Mouse (Mus musculus): Measurements from ENCODE around the gene Bbs5. TPM values are rescaled to one million over a fixed set of nuclear protein-coding genes. Genes with fewer than 3 reads are reported as not detected.
A peak's percentile ranks its signal among the peaks of the same experiment; 100 is the strongest.
"Not testable (repeated sequence)": the region's sequence is repeated elsewhere in the genome, so short reads cannot be mapped to it uniquely, and the experiment has no call there.

Gene Bbs5
- polyA plus RNA-seq, 1 experiment from 2014 or later, result 15.8 TPM

DNA sequence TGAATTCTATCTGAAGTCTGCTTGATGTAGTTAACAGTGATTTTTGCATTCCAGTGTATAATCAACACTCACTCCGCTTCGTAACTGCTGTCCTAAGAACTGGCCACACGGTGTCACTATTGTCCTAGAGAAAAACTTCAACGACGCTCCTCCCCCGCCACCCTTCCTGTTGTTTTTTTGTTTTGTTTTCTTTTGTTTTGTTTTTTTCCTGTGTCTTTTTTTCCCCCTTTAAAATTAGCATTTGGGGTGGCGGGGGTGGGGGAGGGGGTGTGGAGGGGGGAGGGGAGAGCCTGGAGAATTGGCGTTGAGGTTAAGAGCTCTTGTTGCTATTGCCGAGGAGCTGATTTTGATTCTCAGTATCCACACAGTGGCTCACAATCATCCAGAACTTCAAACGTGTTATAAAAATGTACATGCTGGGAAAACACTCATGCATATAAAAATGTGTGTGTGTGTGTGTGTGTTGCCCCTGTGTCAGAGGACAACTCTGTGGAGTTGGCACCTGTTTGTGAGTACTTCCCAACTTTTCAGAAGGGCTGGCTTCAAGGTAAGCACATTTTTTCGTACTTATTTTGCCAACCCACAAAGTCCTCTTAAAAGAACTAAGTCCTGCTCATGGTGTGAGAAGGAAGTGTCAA lies 11.8 kb upstream of the Bbs5 start:
- 10% methylated on average over 11 of the region's 11 CpGs for WGBS
- no peak overlapping the region for H3K9ac ChIP-seq
- H3K4me1 ChIP-seq (replicated peaks), result no peaks in the 10 kb centered on the region
- peak; percentile 31 for ATAC-seq
- peak overlapping the region; percentile 31 for H3K4me3 ChIP-seq (replicated peaks)
- peak overlapping the region; percentile 46 for H3K4me2 ChIP-seq (replicated peaks)
- H3K36me3 ChIP-seq, result no peaks in the 10 kb centered on the region
- H3K9me3 ChIP-seq, result no peaks in the 10 kb centered on the region
- H3K27me3 ChIP-seq (replicated peaks), result no peaks in the 10 kb centered on the region
- no peak overlapping the region for H3K27ac ChIP-seq

DNA sequence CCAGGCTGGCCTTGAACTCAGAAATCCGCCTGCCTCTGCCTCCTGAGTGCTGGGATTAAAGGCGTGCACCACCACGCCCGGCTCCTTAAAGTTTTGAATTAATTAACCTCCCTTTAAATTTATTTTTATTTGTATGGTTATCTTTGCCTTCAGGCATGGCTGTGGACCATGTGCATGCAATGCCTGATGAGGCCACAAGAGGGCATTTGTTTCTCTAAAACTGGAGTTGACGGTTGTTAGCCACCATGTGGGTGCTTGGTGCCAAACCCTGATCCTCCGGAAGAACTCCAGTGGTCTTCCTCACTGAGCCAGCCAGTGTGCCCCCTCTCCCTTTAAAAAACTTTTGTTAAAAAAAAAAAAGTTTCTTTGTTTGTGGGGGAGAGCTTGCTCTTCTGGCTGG lies 11.2 kb upstream of the Bbs5 start:
- Histone ChIP-seq H3K4me1 (replicated peaks) (no peaks in the 10 kb centered on the region), H3K27ac (no peak overlapping the region), H3K36me3 (no peaks in the 10 kb centered on the region), H3K27me3 (replicated peaks) (no peaks in the 10 kb centered on the region), H3K9ac (no peak overlapping the region), H3K4me3 (replicated peaks) (no peak overlapping the region), H3K4me2 (replicated peaks) (no peak overlapping the region), H3K9me3 (no peaks in the 10 kb centered on the region)
- no peak for ATAC-seq
- 83% methylated on average over 6 of the region's 6 CpGs for WGBS

DNA sequence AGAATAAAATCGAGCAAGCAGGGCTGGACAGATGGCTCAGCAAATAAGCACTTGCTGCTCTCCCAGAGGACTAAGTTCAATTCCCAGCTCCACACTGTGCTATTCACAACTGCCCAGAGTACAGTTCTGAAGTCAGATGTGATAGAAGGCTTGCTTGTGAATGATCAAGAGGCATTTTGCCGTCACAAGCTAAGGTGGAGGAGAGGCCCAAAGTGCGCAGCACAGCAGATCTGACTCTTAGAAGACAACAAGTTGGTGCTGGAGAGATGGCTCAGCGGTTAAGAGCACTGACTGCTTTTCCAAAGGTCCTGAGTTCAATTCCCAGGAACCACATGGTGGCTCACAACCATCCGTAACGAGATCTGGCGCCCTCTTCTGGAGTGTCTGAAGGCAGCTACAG lies 9.0 kb upstream of the Bbs5 start:
- WGBS, result 77% methylated on average over 7 of the region's 7 CpGs
- H3K27ac ChIP-seq; H3K27me3 ChIP-seq (replicated peaks); H3K4me2 ChIP-seq (replicated peaks); H3K4me3 ChIP-seq (replicated peaks); H3K9me3 ChIP-seq; H3K36me3 ChIP-seq; H3K4me1 ChIP-seq (replicated peaks); ATAC-seq; H3K9ac ChIP-seq: not testable (repeated sequence)

DNA sequence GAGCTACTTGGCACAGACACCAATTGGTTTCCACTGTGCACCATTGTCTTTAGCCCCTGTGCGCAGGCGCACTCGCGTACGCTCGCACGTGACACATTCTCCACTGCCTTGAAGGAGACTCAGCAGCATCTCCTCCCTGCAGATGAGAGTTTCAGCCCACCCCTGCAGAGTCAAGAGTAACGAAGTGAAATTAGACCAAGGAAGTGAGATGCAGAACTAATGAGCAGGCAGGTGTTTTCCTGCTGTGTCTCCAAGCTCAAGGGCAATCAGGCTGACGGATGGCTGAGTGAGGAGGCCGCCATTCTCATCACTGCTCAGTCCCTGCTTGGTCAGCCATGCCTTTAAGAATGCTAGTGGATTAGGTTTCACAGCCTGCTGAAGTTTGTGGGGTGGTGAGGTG lies 6.9 kb upstream of the Bbs5 start:
- Histone ChIP-seq H3K36me3 (no peaks in the 10 kb centered on the region), H3K4me2 (replicated peaks) (no peak overlapping the region), H3K9ac (no peak overlapping the region), H3K9me3 (no peaks in the 10 kb centered on the region), H3K4me3 (replicated peaks) (no peak overlapping the region), H3K4me1 (replicated peaks) (no peaks in the 10 kb centered on the region), H3K27me3 (replicated peaks) (no peaks in the 10 kb centered on the region), H3K27ac (no peak overlapping the region)
- 59% methylated on average over 10 of the region's 10 CpGs for WGBS
- ATAC-seq, result no peak

DNA sequence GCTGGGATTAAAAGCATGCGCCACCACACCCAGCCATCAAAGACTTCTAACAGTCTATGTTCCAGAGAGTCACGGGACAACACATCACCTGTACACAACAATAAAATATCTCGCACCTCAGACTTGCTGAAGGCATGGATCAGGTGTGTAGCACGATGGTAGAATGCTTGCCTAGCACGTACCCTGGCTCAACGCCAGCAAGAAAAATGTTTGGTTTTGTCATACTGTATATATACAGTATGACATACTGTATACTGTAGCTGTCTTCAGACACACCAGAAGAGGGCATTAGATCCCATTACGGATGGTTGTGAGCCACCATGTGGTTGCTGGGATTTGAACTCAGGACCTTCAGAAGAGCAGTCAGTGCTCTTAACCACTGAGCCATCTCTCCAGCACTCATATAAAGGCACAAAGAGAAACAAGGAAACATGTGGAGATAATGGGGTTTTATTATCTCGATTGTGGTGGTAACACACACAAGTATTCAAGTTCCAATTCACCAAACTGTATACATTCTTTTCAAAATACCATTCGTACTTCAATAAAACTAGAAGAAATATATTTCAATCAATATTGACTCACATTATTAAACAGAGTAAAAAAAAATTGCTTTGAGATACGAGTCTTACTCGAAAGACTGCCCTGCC lies 1.9 kb upstream of the Bbs5 start:
- H3K27me3 ChIP-seq (replicated peaks), result no peaks in the 10 kb centered on the region
- no peaks in the 10 kb centered on the region for H3K36me3 ChIP-seq
- no peak overlapping the region for H3K4me2 ChIP-seq (replicated peaks)
- H3K27ac ChIP-seq, result no peak overlapping the region
- 86% methylated on average over 11 of the region's 11 CpGs for WGBS
- ATAC-seq, result no peak
- no peaks in the 10 kb centered on the region for H3K4me1 ChIP-seq (replicated peaks)
- no peaks in the 10 kb centered on the region for H3K9me3 ChIP-seq
- no peak overlapping the region for H3K9ac ChIP-seq
- H3K4me3 ChIP-seq (replicated peaks), result no peak overlapping the region

DNA sequence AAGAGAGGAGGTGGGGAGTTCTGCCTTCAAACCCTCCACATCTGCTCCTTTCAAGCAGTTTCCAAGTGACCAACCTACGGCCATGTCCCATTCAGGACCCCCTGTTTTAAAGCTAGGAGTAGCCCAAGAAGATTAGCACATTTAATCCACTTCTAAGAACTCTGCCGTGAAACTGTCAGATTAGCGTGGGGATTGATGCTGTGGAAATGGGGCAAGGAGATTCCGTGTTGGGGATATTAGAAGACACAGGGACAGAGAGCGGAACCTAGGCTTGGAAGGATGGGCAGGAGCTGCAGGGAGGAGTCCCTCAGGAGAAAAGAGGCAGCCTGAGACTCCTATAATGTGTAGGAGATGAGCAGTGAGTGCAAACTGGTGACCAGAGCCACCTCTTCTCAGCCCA lies 2.7 kb downstream of the Bbs5 start:
- WGBS, result 83% methylated on average over 5 of the region's 5 CpGs
- no peaks in the 10 kb centered on the region for H3K36me3 ChIP-seq

DNA sequence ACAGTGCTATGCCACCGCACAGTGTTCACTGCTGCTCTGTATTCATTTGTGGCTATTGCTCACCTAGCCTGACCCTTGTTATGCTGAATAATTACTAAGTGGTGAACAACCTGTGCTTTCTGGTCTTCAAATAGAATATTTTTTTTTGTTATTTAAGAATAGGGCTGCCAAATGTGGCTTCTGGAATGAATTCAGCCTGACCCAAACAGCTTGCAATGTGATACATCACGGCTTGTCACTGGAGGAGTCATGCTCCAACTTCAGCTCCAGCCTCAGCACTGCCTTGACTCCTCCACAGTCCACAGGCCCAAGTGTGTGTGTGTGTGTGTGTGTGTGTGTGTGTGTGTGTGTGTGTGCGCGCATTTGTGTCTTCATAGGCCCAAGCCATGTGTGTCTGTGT lies 12.4 kb downstream of the Bbs5 start:
- 89% methylated on average over 4 of the region's 4 CpGs for WGBS
- no peak for ATAC-seq

More for the DNA sequence above, 2.7 kb downstream of the Bbs5 start:
- no peaks in the 10 kb centered on the region for H3K4me1 ChIP-seq (replicated peaks)
- no peak overlapping the region for H3K4me3 ChIP-seq (replicated peaks)
- H3K4me2 ChIP-seq (replicated peaks), result no peak overlapping the region
- H3K27me3 ChIP-seq (replicated peaks), result no peaks in the 10 kb centered on the region
- ATAC-seq, result no peak
- no peak overlapping the region for H3K27ac ChIP-seq
- no peaks in the 10 kb centered on the region for H3K9me3 ChIP-seq
- H3K9ac ChIP-seq, result no peak overlapping the region

DNA sequence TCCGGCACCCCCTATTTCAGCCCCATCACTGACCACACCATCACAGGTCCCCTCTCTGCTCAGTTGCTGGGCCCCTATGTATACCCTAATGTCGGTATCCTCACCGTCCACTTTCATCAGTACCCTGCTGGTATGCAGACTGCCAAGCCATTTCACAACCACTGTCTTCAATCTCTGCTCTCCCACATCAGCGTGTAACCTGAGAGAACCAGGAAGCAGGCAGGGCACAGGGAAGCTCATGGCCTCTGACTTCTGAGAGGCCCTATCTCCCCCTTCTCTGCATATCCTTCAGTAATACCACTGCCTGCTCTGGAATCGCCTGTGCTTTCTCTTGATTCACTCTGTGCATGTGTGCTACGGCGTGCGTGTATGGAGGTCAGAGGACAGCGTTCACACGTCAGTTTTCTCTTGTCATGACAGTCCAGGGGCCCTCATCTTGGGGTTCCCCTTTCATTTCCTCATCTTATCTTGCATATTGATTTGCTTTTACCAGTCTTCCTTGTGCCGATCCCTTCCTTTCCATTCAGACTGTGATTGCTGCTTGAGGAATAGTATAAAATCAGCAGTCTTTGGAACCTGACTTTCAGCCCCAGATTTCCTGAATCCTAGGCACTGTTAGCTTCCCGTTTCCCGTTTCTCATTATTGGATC lies 17.0 kb downstream of the Bbs5 start:
- 71% methylated on average over 13 of the region's 13 CpGs for WGBS
- Histone ChIP-seq H3K27me3 (replicated peaks) (no peaks in the 10 kb centered on the region), H3K9ac (no peak overlapping the region), H3K9me3 (no peaks in the 10 kb centered on the region), H3K4me3 (replicated peaks) (no peak overlapping the region), H3K4me1 (replicated peaks) (no peaks in the 10 kb centered on the region), H3K27ac (no peak overlapping the region), H3K4me2 (replicated peaks) (no peak overlapping the region), H3K36me3 (no peaks in the 10 kb centered on the region)
- ATAC-seq, result peak; percentile 56

More for the DNA sequence above, 12.4 kb downstream of the Bbs5 start:
- Histone ChIP-seq H3K4me1 (replicated peaks) (no peaks in the 10 kb centered on the region), H3K4me2 (replicated peaks) (no peak overlapping the region), H3K9me3 (no peaks in the 10 kb centered on the region), H3K27ac (no peak overlapping the region), H3K36me3 (no peaks in the 10 kb centered on the region), H3K4me3 (replicated peaks) (no peak overlapping the region), H3K9ac (no peak overlapping the region), H3K27me3 (replicated peaks) (no peaks in the 10 kb centered on the region)

DNA sequence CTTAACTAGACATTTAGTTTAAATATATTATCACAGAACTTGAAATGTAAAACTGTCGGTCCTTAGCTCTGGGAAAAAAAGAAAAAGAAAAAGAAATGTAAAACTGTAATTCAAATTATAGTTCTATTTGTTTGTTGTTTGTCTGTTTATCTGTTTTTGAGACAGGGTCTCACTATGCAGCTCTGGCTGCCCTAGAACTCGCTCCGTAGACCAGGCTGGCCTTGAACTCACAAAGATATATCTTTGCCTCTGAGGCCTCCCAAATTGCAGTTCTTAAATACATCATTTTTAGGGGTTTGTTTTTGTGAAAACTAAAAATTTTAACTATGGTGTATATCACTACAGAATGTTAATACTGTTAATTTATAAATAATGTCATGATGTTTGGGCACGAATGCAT lies 20.7 kb downstream of the Bbs5 start:
- ATAC-seq, result no peak
- Histone ChIP-seq H3K9me3 (no peaks in the 10 kb centered on the region), H3K4me3 (replicated peaks) (no peak overlapping the region), H3K4me2 (replicated peaks) (no peak overlapping the region), H3K4me1 (replicated peaks) (no peaks in the 10 kb centered on the region), H3K9ac (no peak overlapping the region), H3K27me3 (replicated peaks) (no peaks in the 10 kb centered on the region), H3K27ac (no peak overlapping the region), H3K36me3 (no peaks in the 10 kb centered on the region)
- WGBS, result 90% methylated on average over 4 of the region's 4 CpGs

DNA sequence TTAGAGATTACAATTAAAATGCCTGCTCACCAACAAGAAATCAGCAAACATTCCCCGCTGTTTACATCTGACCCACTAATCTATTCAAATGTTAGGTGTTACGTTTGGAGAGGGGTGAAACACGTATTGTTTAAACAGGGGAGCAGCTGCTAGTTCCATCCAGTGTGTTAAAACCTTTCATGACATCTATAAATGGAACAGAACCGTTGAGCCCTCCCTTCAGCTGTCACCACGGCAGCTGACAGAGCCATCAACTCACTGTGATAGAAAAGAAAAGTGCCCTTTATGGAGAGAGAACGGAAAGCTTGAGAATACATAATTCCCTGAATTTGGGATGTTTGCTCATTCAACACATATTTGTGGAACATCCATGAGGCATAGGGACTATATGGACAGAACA lies 21.4 kb downstream of the Bbs5 start:
- ATAC-seq, result no peak
- no peak overlapping the region for H3K27ac ChIP-seq
- no peak overlapping the region for H3K4me3 ChIP-seq (replicated peaks)
- no peaks in the 10 kb centered on the region for H3K9me3 ChIP-seq
- H3K4me2 ChIP-seq (replicated peaks), result no peak overlapping the region
- no peaks in the 10 kb centered on the region for H3K36me3 ChIP-seq
- no peak overlapping the region for H3K9ac ChIP-seq
- H3K4me1 ChIP-seq (replicated peaks), result no peaks in the 10 kb centered on the region
- no peaks in the 10 kb centered on the region for H3K27me3 ChIP-seq (replicated peaks)
- WGBS, result 78% methylated on average over 6 of the region's 6 CpGs

DNA sequence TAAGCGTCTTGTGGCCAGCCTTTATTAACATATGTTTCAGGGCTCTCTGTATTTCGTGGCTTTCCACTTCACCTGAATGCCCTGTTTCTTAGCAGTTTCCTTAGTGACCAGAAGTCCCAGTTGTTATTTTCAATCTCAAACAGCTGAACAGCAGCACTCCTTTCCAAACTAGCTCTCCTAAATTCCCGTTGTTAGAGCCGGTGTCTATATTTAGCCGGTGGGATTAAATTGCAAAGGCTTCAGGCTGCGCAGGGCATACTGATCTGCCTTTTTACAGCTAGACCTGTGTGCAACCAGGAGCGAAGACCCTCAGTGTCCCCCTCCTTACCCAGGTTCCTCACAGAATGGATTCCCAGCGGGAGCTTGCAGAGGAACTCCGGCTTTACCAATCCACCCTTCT lies 22.9 kb downstream of the Bbs5 start, which contains the start of gene Klhl41:
Gene Klhl41, plus strand, starts transcription at position 268 of the 400 bp plus-strand sequence.
- Histone ChIP-seq H3K27me3 (replicated peaks) (no peaks in the 10 kb centered on the region), H3K36me3 (no peaks in the 10 kb centered on the region), H3K27ac (no peak within 1 kb of the TSS), H3K9ac (no peak within 1 kb of the TSS), H3K4me2 (replicated peaks) (no peak within 1 kb of the TSS), H3K4me3 (replicated peaks) (no peak within 1 kb of the TSS), H3K4me1 (replicated peaks) (no peaks in the 10 kb centered on the region), H3K9me3 (no peaks in the 10 kb centered on the region)
- no peak for ATAC-seq
- WGBS, result 86% methylated on average over 9 of the region's 9 CpGs

DNA sequence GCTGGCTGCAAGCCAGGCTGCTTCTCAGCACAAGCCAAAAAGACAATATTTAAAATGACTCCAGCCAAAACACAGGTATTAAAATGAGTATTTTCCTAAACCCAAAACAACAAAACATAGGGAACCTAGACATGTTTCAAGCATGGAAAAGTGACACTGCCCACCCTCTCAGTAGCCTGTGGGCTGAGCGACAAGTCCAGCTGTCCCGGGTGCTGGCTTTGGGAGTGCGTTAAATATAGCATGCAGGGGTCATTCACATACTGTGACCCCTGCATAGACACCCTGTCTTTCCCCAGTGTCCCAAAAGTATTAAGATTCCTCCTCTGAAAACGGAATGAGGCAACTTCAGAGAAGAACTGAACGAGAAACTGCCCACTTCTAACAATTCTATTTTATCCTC lies 26.8 kb downstream of the Bbs5 start:
- H3K9ac ChIP-seq, result no peak overlapping the region
- H3K4me2 ChIP-seq (replicated peaks), result no peak overlapping the region
- H3K4me1 ChIP-seq (replicated peaks), result no peaks in the 10 kb centered on the region
- H3K36me3 ChIP-seq, result no peaks in the 10 kb centered on the region
- no peak overlapping the region for H3K27ac ChIP-seq
- no peak overlapping the region for H3K4me3 ChIP-seq (replicated peaks)
- H3K9me3 ChIP-seq, result no peaks in the 10 kb centered on the region
- WGBS, result 75% methylated on average over 5 of the region's 5 CpGs
- H3K27me3 ChIP-seq (replicated peaks), result no peaks in the 10 kb centered on the region
- ATAC-seq, result no peak

DNA sequence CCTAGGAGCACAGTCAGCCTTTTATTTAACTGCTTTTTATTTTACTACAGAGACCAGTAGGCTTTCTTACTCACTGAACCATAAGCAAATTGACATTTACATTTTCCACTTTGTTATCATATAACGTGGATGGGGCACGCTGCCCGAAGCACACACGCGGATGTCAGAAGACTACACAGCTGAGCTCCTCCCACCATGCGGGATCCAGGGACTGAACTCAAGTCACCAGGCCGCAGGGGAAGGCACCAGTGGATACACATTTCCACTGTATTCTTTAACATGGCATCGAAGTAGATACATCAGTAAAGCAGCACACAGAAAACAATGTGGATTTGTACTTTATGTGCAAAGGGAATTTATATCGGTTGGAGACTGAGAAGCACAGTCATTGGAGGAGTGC lies 28.3 kb downstream of the Bbs5 start:
- ATAC-seq, result no peak
- no peak overlapping the region for H3K9ac ChIP-seq

More for the DNA sequence above, 28.3 kb downstream of the Bbs5 start:
- no peaks in the 10 kb centered on the region for H3K4me1 ChIP-seq (replicated peaks)
- no peaks in the 10 kb centered on the region for H3K27me3 ChIP-seq (replicated peaks)
- H3K4me3 ChIP-seq (replicated peaks), result no peak overlapping the region
- no peaks in the 10 kb centered on the region for H3K36me3 ChIP-seq
- no peak overlapping the region for H3K27ac ChIP-seq
- WGBS, result 88% methylated on average over 9 of the region's 9 CpGs
- no peaks in the 10 kb centered on the region for H3K9me3 ChIP-seq
- no peak overlapping the region for H3K4me2 ChIP-seq (replicated peaks)
